Mouse (Mus musculus): ENCODE measurements around the gene Cntd1.
"Not testable (repeated sequence)": the region's sequence is repeated elsewhere in the genome, so short reads cannot be mapped to it uniquely, and the experiment has no call there.

The Cntd1 gene

DNA sequence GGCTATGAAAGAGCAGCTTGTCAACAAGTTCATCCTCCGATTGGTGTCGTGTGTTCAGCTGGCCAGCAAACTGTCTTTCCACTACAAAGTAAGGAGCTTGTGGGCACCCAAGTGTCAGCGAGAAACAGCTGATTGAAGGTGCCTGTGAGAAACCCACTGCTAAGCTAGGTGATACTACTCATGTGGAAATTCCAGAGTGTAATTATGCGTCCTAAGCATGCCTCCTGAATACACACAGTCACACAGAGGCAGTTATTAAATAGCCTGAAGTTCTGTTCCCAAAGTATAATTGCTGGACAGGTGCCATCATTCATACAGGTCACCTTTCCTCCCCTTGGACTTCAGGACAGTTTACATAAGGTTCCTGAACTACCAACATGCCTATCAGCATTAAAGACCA is 5.0 kb downstream of the Cntd1 start:
- DNase-seq (ENCODE audit: low spot score in 2 of 2) = no peak

DNA sequence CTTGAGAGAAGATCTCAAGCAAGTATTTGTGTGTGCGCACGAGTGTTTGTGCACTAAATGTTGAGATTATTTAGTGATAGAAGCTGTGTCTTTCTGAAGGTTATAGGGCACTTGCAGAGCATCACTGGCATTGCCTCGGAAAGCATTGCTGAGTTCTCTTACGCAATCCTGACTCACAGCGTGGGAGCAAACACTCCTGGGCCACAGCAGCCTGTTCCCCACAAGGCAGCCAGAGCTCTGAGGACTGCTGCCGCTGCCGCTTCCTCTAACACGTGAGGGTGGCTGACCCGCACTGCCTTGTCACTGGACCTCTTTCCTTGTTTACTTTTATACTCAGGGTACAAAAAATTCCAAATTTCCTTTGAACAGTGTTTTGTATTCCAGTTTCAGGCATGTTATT is 8.5 kb downstream of the Cntd1 start:
- DNase-seq (ENCODE audit: low spot score in 2 of 2) = peak in 1 of 2 experiments; percentile 68

DNA sequence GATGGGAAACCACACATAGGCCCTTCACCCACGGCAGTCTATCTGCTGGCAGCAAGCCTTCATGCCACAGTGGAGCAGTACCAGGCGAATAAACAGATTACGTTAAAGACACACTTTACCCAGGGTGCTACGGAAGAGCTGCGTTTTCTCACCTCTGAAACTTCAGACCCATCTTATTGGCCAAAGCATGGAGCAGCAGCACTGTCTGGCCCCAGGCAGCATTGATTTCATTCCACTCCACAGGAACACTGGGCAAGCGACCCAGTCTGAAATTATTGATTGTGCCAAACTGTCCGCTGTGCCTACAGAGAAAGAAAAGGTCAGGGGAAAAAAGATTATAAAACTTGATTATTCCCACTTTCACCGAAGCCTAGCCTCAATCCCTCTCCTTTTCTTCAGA is 12.4 kb downstream of the Cntd1 start:
- DNase-seq (ENCODE audit: low spot score in 2 of 2) = no peak

DNA sequence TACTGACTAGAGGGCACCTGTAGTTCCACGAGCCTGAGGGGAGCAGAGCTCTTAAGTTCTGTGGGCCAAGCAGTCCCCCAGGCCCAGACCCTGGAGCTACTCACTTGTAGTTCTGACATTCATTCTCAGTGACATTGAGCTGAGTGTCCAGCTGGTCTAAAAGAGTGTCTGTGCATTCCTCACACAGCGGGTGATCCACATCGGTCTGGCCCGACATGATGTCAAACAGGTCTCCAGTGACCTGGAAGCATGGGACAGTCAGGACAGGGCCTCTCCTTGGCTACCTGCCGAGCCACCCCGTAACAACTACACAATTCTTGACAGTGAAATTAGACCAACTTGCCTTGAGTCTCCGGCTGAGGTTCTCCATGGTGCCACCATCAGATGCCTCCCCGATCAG is 16.4 kb downstream of the Cntd1 start:
- no peak for DNase-seq (ENCODE audit: low spot score in 2 of 2)

DNA sequence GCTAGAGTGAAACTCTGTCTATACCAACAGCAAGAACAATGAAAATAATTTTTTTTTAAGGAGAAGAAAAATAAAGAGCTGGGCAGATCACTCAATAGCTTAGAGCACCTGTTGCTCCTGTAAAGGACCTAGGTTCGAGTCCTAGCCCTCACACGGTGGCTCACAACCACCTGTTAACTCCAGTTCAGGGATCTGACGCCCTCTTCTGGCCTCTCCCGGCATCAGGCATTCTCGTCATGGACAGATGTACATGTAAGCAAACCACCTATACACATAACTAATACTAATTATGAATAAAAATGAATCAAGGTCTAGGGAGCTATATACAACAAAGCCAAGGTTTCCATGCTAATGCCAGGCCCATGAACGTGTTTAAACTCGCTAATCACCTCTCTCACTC is 22.1 kb downstream of the Cntd1 start:
- DNase-seq (ENCODE audit: low spot score in 2 of 2) = no peak

DNA sequence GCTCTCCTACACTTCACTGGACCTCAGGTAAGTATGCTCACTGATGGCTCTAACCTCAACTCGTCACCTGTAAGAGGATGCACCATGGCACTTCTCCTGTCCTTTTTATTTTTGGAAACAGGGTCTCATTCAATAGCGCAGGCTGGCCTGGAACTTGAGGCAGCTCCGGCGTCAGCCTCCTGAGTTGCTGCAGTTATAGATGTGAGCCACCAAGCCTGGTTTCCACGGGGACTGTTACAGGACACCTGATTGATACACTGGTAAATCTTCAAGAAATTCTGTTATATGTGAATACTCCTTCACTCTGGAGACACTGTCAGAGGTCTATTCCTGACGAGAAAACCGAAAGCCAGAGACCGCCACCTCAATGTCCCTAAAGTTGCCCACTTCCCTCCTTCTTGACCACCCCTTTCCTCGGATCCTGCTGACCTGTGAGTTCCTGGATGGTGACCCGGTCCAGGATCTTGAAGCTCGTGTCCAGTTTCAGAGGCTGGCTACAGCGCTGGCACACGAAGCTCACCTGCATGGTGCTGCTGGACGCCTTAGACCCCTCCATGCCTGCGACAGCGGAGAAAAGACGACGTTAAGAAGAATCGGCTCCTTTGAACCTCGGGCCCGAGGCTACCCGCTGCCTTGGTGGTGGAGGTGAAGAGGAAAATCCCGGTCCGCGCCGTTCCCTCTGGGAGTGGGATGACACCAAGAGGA is 22.6 kb downstream of the Cntd1 start:
- no peak for DNase-seq (ENCODE audit: low spot score in 2 of 2)

DNA sequence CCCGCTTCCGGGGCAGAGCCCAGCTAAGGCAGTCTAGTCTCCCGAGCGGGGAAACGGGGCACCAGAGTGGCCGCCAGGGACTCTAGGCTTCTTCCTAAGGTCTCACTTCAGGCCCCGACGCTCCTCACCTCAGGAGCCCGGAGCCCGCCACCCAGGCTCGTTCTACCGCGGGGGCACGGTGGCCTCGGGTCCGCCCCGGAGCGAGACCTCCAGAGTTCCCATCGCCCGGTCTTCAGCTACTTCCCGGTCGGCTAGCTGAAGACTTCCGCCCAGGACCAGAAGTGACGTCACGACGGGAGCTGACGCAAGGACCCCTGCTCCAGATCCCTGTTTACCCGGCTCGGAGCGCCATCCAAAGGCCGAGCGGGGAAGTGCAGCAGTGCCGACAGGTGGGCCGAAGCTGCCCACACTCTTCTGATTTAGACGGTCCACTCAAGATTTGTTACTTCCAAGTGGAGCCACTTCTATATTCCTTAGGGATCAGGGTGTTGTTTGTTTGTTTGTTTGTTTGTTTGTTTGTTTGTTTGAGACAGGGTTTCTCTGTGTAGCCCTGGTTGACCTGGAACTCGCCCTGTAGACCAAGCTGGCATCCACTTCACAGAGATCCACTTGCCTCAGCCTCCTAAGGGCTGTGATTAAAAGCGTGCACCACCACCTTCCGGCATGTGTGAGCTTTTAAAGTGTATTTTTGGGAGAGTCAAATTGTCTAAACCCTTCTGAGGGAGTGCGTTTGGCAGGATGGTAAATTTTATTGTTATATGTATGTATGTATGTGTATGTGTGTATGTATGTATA is 23.4 kb downstream of the Cntd1 start, which contains the start of gene Becn1:
Gene Becn1, minus strand, starts transcription at position 283 of the 795 bp plus-strand sequence.
- DNase-seq (ENCODE audit: low spot score in 2 of 2) = peak; percentile 90 to 94

DNA sequence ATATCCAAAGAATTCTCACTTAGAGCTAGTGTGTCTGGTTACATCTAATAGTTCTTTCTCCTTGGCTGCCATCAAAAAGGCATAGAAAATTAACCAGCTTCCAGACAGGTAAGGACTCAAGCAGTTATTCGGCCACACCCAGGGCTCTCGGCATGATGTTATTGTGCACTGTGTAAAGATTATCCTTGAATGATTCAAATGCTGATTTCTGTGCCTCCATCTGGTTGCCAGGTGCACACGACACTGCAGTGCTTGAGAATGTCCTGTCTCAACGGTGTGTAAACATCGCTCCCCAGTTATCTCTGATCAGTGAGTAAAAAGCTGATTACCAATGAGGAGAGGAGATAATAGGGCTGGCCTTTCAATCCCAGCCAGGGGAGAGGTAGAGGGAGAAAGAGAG is 28.9 kb downstream of the Cntd1 start:
- DNase-seq (ENCODE audit: low spot score in 2 of 2) = no peak

DNA sequence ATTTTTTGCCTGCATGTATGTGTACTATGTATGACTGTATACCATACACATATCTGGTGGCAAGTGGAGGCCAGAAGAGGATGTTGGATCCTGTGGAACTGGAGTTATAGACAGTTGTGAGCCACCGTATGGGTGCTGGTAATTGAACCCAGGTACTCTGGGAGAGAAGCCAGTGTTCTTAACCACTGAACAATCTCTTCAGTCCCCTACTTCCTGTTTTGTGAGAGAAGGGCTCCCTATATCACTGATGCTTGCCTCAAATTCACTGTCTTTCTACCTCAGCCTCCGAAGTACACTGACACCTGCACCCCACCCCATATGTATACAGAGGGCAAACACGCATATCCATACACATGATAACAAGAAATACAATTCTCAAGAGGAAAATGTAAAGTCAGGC is 32.3 kb downstream of the Cntd1 start:
- DNase-seq (ENCODE audit: low spot score in 2 of 2) = no peak

DNA sequence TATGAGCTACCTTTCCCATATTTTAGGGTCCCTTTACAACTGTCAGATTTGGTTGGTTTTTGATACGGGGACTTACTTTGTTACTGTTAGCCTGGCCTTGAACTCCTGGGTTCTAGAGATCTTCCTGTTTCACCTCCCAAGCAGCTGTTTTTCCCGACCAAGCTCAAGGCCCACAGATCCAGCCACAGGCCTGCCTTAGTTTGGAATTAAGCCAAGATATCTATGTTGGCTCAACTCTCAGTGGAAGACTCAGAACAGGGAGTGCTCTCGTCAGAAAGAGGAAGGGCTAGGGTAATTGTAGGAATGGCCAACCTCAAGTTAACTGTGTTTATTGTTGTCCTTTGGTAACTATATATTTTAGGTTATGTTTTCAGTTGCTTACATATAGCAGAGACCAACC is 33.3 kb downstream of the Cntd1 start:
- no peak for DNase-seq (ENCODE audit: low spot score in 2 of 2)

DNA sequence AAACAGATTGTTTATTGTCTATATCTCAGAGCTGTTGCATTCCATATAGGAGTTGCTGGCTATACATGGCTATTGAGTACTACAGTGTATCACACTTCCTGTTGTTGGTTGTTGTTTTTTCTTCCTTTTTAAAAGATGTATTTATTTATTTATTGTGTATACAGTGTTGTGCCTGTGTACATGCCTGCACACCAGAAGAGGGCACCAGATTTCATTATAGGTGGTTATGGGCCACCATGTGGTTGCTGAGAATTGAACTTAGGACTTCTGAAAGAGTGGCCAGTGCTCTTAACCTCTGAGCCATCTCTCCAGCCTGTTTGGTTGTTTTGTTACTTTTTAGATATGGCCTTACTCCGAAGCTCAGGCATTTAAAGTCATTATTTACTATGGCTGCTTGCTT is 35.8 kb downstream of the Cntd1 start:
- DNase-seq (ENCODE audit: low spot score in 2 of 2) = no peak

DNA sequence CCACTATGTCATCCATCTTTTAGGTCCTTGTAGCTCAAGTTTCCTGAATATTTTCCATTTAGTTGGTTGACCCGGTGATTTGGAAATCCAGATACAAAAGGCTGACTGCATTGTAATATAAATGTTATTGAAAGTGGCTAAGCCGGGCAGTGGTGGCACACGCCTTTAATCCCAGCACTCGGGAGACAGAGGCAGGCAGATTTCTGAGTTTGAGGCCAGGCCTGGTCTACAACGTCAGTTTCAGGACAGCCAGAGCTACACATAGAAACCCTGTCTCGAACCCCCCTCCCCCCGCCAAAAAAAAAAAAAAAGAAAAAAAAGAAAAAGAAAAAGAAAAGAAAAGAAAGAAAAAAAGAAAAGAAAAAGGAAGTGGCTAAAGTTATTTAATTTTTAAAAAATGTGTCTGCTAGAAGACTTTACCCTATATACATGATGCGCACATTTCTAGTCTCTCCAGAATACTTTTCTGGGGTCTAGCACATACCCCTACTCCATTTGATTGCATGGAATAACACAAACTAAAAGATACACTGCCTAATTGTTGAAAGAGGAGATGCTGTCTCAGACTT is 36.4 kb downstream of the Cntd1 start:
- no peak for DNase-seq (ENCODE audit: low spot score in 2 of 2)

DNA sequence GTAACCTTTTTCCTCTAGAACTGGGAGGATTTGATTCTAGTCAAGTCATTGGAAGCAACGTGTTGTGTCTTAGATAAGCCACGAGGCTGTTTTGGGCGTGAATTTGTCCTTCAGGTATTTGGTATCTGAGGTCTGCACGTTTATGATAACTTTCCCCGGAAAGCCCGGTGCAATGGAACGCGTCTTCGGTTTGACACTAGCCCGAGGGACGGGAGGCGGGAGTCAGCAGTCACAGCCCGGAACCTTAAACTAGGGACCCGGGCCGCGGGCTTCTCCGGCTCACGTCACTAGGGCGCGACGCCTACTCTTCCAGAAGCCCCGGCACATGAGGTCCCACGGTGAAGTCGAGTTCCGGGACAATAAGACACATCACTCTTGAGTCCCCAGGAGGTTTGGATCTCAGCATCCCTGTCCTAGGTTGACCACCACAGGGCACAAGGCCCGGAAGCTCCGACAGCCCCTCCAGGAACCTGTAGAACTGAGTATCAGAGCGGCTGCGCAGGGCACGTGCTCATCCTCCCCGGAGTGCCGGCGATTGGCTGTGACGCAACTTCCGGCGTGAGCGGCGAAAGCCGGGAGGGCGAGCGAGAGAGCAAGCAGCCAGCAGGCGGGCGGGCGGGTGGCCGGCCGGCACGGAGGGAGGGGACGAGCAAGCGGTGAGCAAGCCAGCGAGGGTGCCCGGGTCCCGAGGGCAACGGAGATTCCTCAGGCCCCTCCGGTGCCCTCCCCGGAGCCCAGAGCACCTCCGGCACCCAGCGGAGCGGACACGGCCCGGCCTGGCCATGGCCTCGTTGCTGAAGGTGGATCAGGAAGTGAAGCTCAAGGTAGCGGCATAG is 37.1 kb downstream of the Cntd1 start, which contains the start of gene Psme3:
Gene Psme3, plus strand, starts transcription at position 549 of the 836 bp plus-strand sequence.
- DNase-seq (ENCODE audit: low spot score in 2 of 2) = peak; percentile 86 to 92

DNA sequence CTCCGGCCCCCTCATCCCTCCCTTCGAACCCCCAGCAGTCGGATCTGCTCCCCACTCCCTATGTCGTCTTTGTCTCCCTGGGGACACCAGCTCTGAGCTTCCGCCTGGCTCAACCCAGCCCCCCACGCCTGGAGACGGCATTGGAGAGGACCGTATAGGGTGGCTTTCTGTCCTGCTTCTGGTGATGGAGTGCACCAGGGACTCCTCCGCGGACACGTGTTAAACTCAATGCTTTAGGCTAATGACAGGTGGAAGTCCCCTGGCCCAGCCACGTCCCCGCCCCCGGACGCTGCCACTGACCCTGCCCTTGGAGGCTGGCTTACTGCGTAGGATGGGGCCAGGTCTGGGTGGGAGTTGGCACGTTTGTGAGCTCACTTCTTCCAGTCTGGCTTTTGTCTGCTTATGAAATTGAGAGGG is 37.7 kb downstream of the Cntd1 start:
- DNase-seq (ENCODE audit: low spot score in 2 of 2) = no peak

DNA sequence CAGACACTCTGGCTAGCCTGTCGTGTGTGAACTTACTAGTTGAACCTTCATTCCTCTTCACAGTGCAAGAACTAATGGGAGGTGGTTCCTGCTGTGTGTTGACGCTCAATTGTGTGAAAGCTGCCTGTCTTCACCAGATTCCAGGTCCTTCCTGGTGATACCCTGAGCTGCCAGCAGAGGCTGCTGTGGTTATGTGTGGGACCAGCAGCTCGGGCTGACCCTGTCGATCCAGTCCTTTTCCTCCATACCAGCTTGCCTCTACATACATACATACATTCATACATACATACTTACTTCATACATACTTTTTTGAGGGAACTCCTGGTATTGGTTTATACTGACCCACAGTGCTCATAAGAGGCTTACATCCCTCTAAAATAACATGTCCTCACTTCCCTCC is 44.8 kb downstream of the Cntd1 start:
- peak; percentile 31 to 68 for DNase-seq (ENCODE audit: low spot score in 2 of 2)

DNA sequence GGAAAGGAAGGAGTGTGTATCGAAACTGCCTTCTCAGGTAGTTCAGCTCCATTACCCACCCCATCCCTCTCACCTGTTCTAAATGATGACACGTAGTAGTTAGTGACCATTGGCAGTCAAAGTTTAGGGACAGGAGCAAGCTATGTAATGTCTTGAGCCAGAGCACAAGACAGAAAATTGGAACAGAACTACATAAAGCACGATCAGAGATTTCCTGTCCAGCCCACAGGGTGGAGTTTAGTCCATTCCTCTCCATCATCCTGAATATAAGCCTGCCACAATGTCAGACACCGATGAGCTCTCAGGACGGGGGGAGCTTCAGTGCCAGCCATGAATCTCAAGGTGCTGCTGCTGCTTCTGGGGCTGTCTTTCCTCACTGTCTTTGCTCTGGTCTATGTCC is 46.0 kb downstream of the Cntd1 start, which contains the start of gene Aoc2:
Gene Aoc2, plus strand, starts transcription at position 301 of the 400 bp plus-strand sequence.
- DNase-seq (ENCODE audit: low spot score in 2 of 2) = no peak

DNA sequence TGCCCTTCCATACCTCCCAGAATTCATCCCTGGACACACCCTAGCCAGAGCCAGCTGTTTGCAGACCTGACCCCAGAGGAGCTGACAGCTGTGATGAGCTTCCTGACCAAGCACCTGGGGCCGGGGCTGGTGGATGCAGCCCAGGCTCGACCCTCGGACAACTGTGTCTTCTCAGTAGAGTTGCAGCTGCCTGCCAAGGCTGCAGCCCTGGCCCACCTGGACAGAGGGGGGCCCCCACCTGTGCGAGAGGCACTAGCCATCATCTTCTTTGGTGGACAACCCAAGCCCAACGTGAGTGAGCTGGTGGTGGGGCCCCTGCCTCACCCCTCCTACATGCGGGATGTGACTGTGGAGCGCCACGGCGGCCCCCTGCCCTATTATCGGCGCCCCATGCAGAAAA is 46.4 kb downstream of the Cntd1 start:
- DNase-seq (ENCODE audit: low spot score in 2 of 2) = not testable (repeated sequence)

DNA sequence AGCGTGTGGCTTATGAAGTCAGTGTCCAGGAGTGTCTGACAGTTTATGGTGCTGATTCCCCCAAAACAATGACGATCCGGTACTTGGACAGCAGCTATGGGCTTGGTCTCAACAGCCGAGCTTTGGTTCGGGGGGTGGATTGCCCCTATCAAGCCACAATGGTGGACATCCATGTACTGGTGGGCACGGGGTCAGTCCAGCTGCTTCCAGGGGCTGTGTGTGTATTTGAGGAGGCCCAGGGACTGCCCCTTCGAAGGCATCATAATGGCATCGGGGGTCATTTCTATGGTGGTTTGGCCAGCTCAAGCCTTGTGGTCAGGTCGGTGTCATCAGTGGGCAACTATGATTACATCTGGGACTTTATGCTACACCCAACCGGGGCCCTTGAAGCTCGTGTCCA is 47.3 kb downstream of the Cntd1 start:
- DNase-seq (ENCODE audit: low spot score in 2 of 2) = no peak

DNA sequence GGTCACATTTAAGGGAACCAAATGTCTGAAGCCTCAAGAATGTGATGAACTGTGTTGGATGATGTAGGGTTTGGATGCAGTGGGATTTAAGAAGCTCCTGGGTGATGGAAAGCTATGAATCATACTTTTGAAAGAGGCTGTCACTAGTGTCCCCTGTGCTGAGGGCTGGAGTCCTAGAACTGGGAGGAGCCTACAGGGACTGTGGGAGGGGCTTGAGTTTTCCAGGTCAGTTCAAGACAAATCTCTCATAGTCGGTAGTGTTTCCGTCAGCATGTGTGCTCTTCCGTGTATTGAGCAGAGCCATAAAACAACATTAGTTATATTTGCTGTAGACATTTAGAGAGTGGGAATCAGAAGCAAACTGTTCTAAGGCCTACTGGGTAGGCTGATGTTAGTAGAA is 48.5 kb downstream of the Cntd1 start:
- no peak for DNase-seq (ENCODE audit: low spot score in 2 of 2)

DNA sequence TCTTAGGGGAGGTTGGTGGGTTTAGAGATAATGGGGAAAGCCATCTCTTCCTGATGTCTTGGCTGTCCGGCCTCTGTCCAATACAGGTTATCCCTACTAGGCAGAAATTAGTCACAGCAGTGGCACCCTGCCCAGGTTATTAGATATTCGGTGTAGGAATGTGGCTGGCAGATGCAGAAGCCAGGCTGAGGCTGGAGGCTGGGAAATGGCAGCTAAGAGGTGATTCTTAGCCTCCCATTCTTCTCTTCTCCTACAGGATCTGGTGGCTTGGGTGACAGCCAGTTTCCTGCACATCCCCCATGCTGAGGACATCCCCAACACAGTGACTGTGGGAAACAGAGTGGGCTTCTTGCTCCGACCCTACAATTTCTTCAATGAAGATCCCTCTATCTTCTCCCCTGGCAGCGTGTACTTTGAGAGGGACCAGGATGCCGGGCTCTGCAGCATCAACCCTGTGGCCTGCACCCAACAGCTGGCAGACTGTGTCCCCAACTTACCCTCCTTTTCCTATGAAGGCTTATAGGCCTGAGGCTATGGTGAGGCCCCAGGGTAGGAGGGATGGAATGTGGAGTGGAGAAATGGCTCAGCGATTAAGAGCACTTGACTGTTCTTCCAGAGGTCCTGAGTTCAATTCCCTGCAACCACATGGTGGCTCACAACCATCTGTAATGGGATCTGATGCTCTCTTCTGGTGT is 50.3 kb downstream of the Cntd1 start:
- DNase-seq (ENCODE audit: low spot score in 2 of 2) = no peak

DNA sequence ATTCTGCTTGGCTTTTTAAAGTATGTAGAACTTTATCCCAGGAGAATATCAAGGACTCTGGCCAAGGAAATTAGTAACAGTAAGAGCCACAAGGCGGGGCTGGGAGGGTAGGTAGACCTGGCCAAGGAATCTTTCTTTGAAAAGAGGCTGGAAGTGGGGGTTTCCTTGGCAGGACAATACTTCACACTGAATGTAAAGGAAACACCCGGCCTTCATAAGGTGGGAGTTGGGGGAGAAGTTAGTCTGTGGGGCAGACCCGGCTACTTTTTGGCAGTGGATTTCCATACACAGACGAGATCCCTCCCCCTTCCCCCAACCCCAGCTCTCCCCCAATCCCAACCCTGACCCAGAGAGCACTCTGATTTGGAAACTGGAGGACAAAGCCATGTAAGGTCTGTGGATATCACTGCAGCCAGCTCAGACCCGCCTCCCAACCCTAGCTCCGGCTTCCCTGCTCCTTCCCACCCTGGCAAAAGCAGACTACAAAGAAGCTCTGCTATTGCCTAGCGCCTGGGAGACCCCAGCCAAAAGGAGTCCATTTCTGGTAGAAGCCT is 51.6 kb downstream of the Cntd1 start, which contains the start of gene Aoc3:
Gene Aoc3, plus strand, starts transcription at position 235 of the 554 bp plus-strand sequence.
- DNase-seq (ENCODE audit: low spot score in 2 of 2) = no peak

All from urinary bladder, adult 18-20 months (tissue).